Mouse (Mus musculus) urinary bladder, adult 18-20 months (tissue): ENCODE results near the gene Icosl.
"Not testable (repeated sequence)": the region's sequence is repeated elsewhere in the genome, so short reads cannot be mapped to it uniquely, and the experiment has no call there.

Source experiments
- DNase-seq, 2 experiments: peaks; one replicate each; pipeline ENCODE4 v3.0.0; 2022; ENCODE audit warnings: low spot score in 2 of 2, mixed read lengths in 2 of 2

Icosl gene

GRCm38 (mm10) chr10:78115153-78115552, 46.1 kb downstream of the Icosl start:
- DNase-seq = no peak

GRCm38 (mm10) chr10:78119422-78119821, 50.3 kb downstream of the Icosl start:
- no peak for DNase-seq

DNA sequence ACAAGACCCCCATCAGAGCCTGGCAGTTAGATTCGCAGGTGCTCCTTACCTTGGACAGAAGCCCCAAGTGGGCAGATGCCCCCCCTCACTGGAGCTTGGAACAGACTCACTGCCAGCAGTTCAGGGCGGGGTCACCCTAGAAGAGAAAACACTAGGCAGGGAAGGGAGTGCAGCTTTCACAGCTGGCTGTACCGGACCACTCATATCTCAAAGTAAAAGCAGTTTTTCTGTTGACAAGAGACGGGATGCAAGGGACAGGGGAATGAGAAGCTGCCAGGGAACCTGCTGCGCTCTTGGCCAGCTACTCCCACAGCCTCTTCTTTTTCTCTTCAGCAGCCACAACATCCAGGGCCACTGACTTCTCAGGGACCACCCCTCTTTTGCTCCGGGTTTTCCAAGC, 55.0 kb downstream of the Icosl start:
- not testable (repeated sequence) for DNase-seq

DNA sequence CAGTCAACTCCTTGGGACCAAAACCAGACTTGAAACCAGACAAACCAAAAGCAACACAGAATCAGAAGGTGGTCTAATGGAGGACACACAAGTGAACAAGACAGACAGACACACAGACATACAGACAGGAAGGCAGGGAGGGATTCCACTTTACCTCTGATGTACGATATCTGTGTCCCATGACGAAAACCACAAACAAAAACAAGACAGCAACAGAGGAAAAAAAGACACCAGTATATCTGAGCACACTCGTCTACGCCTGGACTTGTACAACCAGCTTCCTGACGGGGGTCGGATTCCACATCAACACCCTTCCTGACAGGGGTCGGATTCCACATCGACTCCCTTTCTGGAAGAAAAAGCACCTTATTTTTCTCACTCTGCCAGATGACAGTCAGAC, 56.0 kb downstream of the Icosl start:
- DNase-seq = not testable (repeated sequence)

DNA sequence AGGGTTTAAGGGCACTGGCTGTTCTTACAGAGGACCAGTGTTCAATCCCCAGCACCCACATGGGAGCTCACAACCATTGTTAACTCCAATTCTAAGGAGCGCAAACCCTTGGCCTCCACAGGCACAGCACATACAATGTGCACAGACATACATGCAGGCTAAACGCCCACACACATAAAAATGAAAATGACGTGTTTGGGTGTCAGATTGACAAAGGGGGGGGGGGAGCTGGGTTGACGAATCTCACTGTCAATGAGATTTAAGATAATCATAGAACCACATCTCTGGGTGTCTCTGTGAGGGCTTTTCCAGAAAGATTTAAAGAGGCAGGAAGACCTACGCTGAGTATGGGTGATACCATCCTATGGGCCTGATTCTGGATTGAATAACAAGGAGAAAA, 57.2 kb downstream of the Icosl start:
- DNase-seq = no peak

- no peak for DNase-seq
Observed at GRCm38 (mm10) chr10:78127046-78127870, 58.2 kb downstream of the Icosl start.

DNA sequence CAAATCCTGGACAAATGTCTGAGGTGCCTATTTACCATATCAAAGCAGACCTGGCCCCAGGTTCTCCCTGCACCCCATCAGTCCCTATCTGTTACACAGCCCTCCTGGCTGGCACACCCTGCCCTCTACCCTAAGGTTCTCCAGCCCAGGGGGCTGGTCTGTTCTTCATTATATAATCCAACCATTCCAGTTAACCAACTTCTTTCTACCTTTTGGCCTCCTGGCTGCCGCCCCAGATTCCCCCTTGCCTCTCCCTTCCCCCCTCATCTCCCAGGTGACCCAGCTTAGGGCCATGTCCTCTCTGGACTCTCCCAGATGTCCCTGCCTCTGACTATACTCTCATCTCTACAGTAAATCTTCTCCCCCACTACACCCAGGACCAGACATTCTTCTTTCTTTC, 58.8 kb downstream of the Icosl start:
- no peak for DNase-seq

GRCm38 (mm10) chr10:78128647-78129046, 59.5 kb downstream of the Icosl start:
- no peak for DNase-seq

DNA sequence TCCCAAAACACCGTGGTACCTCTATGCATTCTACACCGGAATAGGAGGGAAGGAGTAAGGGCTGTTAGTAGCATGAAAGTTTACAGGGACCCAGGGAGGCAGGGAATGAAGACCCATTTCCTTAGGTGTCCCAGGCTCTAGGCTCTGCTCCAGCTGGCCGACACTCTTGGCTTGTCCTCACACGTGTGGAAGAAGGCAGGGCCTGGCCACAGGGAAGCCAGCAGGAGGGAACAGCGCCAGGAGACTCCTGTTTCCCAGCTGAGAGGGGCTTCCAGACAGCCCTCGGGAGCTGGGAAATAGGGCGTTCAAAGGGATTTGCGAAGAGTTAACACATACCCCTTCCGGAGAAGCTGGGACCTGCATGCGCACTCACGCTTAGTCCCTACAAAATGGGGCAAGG, 60.3 kb downstream of the Icosl start:
- no peak for DNase-seq

DNA sequence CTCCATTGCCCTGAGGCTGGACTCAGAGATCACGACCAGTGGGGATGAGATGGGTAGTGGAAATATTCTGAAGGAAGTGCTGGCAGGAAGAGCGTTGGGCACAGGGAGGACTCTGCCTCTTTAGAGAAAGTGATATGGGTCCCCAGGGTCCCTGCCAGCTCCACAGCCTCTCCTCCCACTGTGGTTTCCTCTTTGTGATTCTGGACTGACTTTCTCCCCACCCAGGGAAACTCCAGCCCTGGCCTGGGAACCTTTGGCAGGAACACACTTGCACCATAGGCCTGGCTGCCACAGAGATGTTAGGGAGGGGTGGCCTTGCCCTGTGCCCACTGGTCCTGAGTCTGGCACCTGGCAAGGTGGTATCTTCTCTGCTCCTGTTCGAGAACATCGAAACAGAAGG, 60.9 kb downstream of the Icosl start:
- no peak for DNase-seq
